Mouse (Mus musculus): ENCODE measurements around the gene Tbcc. TPM values are rescaled to one million over a fixed set of nuclear protein-coding genes. Genes with fewer than 3 reads are reported as not detected.

The Tbcc gene
- polyA plus RNA-seq, 1 experiment from 2014 or later = 20.9 TPM

DNA sequence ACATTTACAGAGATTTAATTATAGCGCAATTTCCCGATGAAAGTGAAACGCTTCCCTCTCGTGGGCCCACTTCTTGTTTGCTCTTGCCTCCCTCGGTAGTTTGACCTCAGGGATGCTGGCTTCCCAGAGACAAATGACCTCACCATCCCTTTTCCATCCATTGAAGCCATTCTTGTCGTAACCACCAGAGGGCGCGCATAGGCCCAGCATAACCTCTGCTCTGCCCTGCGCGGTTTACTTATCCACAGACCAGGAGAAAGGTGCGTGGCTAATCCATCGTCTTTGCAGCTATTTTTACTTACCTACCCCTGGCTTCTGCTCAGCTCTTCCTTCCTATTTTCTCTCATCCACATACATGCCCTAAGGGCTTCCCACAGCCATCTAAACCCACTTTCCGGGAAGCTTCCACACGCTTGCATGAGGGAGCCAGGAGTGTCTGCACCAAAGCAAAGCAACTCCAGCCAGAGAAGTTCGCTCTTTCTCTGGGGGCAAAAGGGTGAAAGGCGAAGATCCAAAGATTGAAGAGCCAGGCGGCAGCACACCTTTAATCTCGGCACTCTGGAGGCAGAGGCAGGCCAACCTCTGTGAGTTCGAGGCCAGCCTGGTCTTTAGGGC, 13.5 kb downstream of the Tbcc start:
- Histone ChIP-seq H3K9ac (no peak overlapping the region), H3K27me3 (no peaks in the 10 kb centered on the region), H3K9me3 (replicated peaks) (no peaks in the 10 kb centered on the region), H3K4me2 (no peak overlapping the region), H3K27ac (replicated peaks) (no peak overlapping the region), H3K4me1 (replicated peaks) (no peaks in the 10 kb centered on the region; the same call in 1 of the 2 replicates), H3K4me3 (replicated peaks) (no peak overlapping the region), H3K36me3 (replicated peaks) (no peaks in the 10 kb centered on the region)
- ATAC-seq (ENCODE audit: insufficient read depth) = 0 out of 2 replicates have a peak, but pooled peaks have one; percentile 18
- whole genome bisulfite sequencing (ENCODE audit: insufficient replicate concordance) = 19% methylated on average over 19 of the region's 19 CpGs

DNA sequence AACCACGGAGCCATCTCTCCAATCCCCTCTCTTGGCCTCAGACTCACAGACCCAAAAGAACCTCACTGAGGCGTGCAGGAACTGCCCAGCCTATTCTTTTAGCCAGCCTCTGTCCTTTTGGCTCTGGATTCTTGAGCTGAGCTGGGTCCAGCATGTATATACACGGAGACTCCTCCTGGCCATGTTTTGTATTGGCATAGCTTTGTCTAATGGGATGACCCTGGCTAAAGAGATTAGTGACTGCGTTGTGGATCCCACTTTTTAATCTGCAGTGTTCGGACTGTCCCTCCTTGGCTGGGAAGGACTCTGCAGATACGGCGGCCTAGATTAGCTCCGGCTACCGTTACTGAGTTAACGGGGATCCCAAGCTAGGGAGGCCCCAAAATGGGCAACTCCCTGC, 19.7 kb downstream of the Tbcc start, which contains the start of gene Prph2:
Gene Prph2, plus strand, starts transcription at position 274 of the 400 bp plus-strand sequence.
- WGBS (ENCODE audit: insufficient replicate concordance) = 70% methylated on average over 10 of the region's 10 CpGs
- no peaks in the 10 kb centered on the region for H3K27me3 ChIP-seq
- H3K27ac ChIP-seq (replicated peaks) = no peak within 1 kb of the TSS
- no peak within 1 kb of the TSS for H3K9ac ChIP-seq
- H3K36me3 ChIP-seq (replicated peaks) = no peaks in the 10 kb centered on the region
- H3K9me3 ChIP-seq (replicated peaks) = no peaks in the 10 kb centered on the region
- H3K4me3 ChIP-seq (replicated peaks) = no peak within 1 kb of the TSS
- H3K4me1 ChIP-seq (replicated peaks) = no peaks in the 10 kb centered on the region
- H3K4me2 ChIP-seq = no peak within 1 kb of the TSS
- no peak for ATAC-seq (ENCODE audit: insufficient read depth)

DNA sequence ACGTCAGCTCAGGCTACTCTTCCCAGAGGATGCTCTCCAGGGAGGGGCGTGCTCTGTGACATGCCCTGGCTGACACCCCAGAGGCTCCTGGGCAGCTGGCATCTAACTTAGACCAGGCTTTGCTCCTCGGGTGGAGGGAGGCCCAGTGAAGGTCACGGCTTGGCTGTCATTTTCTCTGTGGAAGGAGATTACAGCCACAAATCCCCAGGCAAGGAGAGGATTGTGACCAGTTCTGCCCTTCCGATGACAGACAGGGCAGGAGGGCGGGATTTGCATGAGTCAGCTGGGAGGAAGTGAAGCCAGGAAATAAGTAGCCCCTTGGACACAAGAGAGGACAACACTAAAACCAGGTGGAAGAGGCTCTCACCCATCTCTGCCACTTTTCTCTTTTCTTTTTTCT, 21.8 kb downstream of the Tbcc start:
- no peak overlapping the region for H3K27ac ChIP-seq (replicated peaks)
- H3K4me2 ChIP-seq = no peak overlapping the region
- no peak overlapping the region for H3K9ac ChIP-seq
- no peaks in the 10 kb centered on the region for H3K4me1 ChIP-seq (replicated peaks)
- ATAC-seq (ENCODE audit: insufficient read depth) = no peak
- H3K4me3 ChIP-seq (replicated peaks) = no peak overlapping the region
- no peaks in the 10 kb centered on the region for H3K36me3 ChIP-seq (replicated peaks)
- H3K9me3 ChIP-seq (replicated peaks) = no peaks in the 10 kb centered on the region
- H3K27me3 ChIP-seq = no peaks in the 10 kb centered on the region
- WGBS (ENCODE audit: insufficient replicate concordance) = 24% methylated on average over 6 of the region's 6 CpGs

DNA sequence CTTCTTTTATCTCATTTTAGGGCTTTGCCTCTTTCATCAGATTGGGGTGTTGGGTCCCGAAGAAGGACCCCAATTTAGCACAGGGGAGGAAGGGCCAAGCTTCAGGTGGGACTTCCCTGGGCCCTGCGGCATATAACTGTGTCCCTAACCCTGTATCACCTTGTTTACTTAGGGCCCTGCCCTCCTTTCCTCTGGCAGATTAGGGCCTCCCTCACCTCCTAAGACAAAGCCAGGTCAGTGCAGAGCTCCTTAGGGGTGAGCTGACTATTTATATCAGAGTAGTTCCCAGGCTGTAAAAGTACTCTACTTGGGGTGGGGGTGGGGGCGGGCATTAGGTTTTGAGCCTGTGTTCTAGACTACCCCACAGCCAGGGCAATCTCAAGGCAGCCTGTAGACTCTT, 24.6 kb downstream of the Tbcc start:
- no peaks in the 10 kb centered on the region for H3K36me3 ChIP-seq (replicated peaks)
- no peaks in the 10 kb centered on the region for H3K27me3 ChIP-seq
- 42% methylated on average over 3 of the region's 3 CpGs for WGBS (ENCODE audit: insufficient replicate concordance)
- H3K4me2 ChIP-seq = no peak overlapping the region
- no peak overlapping the region for H3K27ac ChIP-seq (replicated peaks)
- no peak overlapping the region for H3K4me3 ChIP-seq (replicated peaks)
- ATAC-seq (ENCODE audit: insufficient read depth) = no peak
- H3K4me1 ChIP-seq (replicated peaks) = no peaks in the 10 kb centered on the region
- no peaks in the 10 kb centered on the region for H3K9me3 ChIP-seq (replicated peaks)
- H3K9ac ChIP-seq = no peak overlapping the region

DNA sequence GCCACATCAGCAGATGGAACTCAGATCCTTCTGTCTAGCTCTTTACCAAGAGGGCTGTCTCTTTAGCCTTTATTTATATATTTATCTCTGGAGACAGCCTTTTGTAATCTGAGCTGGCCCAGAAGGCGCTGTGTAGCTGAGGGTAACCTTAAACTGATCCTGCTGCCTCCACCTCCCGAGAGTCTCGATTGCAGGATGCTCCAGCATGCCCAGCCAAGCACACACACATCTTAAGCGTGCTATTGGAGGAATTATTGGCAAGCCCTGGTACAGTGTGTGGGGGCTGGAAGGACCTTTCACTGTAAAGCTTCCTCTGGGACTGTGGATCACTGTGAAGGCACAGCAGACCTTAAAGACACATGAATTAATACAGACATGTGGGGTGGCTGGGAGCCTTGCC, 28.5 kb downstream of the Tbcc start:
- Histone ChIP-seq H3K4me3 (replicated peaks) (no peak overlapping the region), H3K36me3 (replicated peaks) (no peaks in the 10 kb centered on the region), H3K9me3 (replicated peaks) (no peaks in the 10 kb centered on the region), H3K9ac (no peak overlapping the region), H3K4me2 (no peak overlapping the region), H3K4me1 (replicated peaks) (no peaks in the 10 kb centered on the region), H3K27me3 (no peaks in the 10 kb centered on the region), H3K27ac (replicated peaks) (no peak overlapping the region)
- WGBS (ENCODE audit: insufficient replicate concordance) = 25% methylated on average over 4 of the region's 4 CpGs
- ATAC-seq (ENCODE audit: insufficient read depth) = no peak

DNA sequence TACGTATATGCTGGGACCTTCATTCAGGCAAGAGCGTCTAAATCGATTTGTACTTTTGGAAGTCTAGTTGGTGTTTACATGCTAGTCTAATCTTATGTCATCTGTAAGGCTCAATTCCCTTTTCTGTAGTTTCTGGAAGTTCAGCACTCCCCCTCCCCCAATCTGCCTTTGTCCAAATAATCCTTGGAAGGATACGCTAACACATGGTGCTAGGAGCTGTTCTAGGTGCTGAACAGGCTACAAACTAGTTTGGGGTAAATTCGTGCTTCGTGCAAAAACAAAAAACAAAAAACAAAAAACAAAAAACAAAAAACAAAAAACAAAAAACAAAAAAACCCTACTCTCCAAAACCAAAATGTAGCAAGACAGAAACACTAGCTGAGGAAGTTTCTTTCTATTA, 30.4 kb downstream of the Tbcc start:
- H3K4me1 ChIP-seq (replicated peaks) = no peaks in the 10 kb centered on the region
- no peak overlapping the region for H3K9ac ChIP-seq
- no peak overlapping the region for H3K4me2 ChIP-seq
- no peaks in the 10 kb centered on the region for H3K9me3 ChIP-seq (replicated peaks)
- WGBS (ENCODE audit: insufficient replicate concordance) = 57% methylated on average over 6 of the region's 6 CpGs
- H3K36me3 ChIP-seq (replicated peaks) = no peaks in the 10 kb centered on the region
- no peak overlapping the region for H3K27ac ChIP-seq (replicated peaks)
- no peak for ATAC-seq (ENCODE audit: insufficient read depth)
- no peaks in the 10 kb centered on the region for H3K27me3 ChIP-seq
- H3K4me3 ChIP-seq (replicated peaks) = no peak overlapping the region

DNA sequence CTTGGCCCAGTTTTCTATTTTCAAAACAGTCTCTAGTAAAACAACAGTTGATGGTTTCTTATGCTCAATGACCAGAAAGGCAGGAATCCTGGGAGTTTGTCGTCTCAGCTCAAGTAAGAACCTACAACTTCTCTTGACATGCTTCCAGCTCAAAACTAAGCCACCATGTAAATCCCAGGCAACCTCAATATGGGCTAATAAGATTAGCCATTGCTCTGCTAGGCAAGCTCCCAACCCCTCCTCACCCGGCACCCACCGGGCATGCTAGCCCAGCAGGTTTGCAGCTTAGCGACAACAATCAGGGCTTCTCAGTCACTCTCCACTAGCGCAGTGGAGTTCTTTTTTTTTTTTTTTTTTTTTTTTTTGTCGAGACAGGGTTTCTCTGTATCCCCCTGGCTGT, 35.7 kb downstream of the Tbcc start:
- Histone ChIP-seq H3K27ac (replicated peaks) (no peak overlapping the region), H3K4me1 (replicated peaks) (peaks cover 8% of the 10 kb centered on the region), H3K36me3 (replicated peaks) (peaks cover 27% of the 10 kb centered on the region), H3K4me3 (replicated peaks) (no peak overlapping the region), H3K27me3 (no peaks in the 10 kb centered on the region), H3K9ac (no peak overlapping the region), H3K9me3 (replicated peaks) (no peaks in the 10 kb centered on the region), H3K4me2 (no peak overlapping the region)
- no peak for ATAC-seq (ENCODE audit: insufficient read depth)
- 53% methylated on average over 6 of the region's 6 CpGs for WGBS (ENCODE audit: insufficient replicate concordance)

DNA sequence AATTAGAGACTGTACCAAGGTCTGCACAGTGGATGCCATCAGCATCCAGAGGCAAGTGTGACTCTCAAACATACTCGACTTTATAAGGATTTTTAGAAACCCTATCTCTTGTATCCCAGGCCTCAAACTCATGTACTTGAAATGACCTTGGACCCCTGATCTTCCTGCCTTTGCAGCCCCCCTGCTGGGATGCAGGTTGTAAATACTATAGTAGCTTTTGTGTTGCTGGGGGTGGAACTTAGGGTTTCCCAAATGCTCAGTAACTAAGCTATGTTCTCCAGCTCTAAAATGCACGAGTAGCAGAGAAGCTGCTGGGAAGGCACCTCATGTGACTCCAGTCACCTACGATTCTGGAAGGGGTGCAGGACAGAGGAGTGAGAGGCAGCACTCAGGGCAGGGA, 36.5 kb downstream of the Tbcc start:
- ATAC-seq (ENCODE audit: insufficient read depth) = no peak
- WGBS (ENCODE audit: insufficient replicate concordance) = 59% methylated on average over 3 of the region's 3 CpGs
- H3K36me3 ChIP-seq (replicated peaks) = peaks cover 34% of the 10 kb centered on the region

DNA sequence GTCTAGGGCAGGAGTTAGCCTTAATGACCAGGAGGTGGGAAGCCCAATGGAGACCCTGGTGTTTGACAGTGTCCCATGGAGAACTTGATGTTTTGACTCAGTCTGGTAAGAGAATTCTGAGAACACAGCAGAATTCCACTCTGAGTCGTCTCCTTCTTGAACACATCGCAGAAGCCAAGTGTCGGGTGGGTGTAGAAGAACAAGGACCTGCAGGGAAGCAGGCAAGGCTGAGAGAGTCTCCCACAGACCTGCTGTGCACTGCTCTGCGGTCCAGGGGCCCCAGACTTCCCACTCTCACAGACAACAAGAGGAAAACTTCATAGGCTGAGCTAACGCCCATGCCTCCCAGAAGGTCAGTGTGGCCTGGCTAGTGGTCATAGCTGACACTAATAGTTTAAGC, 37.3 kb downstream of the Tbcc start:
- 87% methylated on average over 5 of the region's 5 CpGs for WGBS (ENCODE audit: insufficient replicate concordance)
- peaks cover 8% of the 10 kb centered on the region for H3K4me1 ChIP-seq (replicated peaks)
- no peak for ATAC-seq (ENCODE audit: insufficient read depth)
- no peak overlapping the region for H3K4me3 ChIP-seq (replicated peaks)
- no peaks in the 10 kb centered on the region for H3K27me3 ChIP-seq
- H3K36me3 ChIP-seq (replicated peaks) = peaks cover 43% of the 10 kb centered on the region
- H3K9me3 ChIP-seq (replicated peaks) = no peaks in the 10 kb centered on the region
- H3K9ac ChIP-seq = no peak overlapping the region
- H3K27ac ChIP-seq (replicated peaks) = no peak overlapping the region
- H3K4me2 ChIP-seq = no peak overlapping the region

More for the DNA sequence above, 36.5 kb downstream of the Tbcc start:
- no peak overlapping the region for H3K27ac ChIP-seq (replicated peaks)
- no peaks in the 10 kb centered on the region for H3K27me3 ChIP-seq
- peaks cover 8% of the 10 kb centered on the region for H3K4me1 ChIP-seq (replicated peaks)
- no peaks in the 10 kb centered on the region for H3K9me3 ChIP-seq (replicated peaks)
- no peak overlapping the region for H3K9ac ChIP-seq
- H3K4me2 ChIP-seq = no peak overlapping the region
- H3K4me3 ChIP-seq (replicated peaks) = no peak overlapping the region

DNA sequence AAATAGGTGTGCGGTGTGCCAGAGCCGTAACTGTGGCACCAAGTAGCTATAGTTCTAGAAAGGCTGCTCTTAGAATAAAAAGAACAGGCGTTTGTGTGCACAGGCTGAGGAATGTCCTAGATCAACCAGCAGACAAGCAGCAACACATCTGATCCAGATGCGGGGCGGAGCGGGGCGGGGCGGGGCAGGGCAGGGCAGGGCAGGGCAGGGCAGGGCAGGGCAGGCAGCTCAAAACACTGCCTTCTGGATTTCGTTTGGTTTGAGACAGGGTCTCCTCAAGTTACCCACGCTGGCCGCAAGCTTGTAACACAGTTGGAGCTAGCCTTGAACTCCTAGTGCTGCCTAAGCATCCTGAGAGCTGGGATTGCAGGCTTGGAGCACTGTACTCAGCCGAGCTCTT, 38.8 kb downstream of the Tbcc start:
- no peak overlapping the region for H3K4me2 ChIP-seq
- no peak overlapping the region for H3K9ac ChIP-seq
- H3K4me1 ChIP-seq (replicated peaks) = peaks cover 8% of the 10 kb centered on the region
- H3K36me3 ChIP-seq (replicated peaks) = peaks cover 58% of the 10 kb centered on the region
- no peak overlapping the region for H3K27ac ChIP-seq (replicated peaks)
- no peaks in the 10 kb centered on the region for H3K27me3 ChIP-seq
- 68% methylated on average over 12 of the region's 12 CpGs for WGBS (ENCODE audit: insufficient replicate concordance)
- no peak for ATAC-seq (ENCODE audit: insufficient read depth)
- H3K9me3 ChIP-seq (replicated peaks) = no peaks in the 10 kb centered on the region
- no peak overlapping the region for H3K4me3 ChIP-seq (replicated peaks)

DNA sequence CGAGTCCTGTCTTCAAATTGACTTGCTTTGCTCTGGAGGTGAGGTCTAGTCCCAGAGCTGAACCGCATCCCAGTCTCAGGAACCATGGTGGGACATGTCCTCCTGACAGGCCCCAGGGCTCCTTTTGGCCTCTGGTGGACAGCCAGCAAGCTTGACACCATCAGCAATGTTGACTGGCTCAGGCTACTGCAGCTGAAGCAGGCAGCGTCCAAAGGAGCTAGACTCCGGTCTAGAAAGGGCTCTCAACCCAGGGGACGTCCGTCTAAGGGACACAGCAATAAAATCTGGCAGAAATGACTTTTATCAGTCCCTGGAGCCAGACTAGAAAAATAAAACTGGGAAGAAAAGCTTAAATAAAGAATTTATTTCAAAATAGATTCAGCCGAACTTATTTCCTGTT, 39.4 kb downstream of the Tbcc start:
- Histone ChIP-seq H3K4me2 (no peak overlapping the region), H3K27me3 (no peaks in the 10 kb centered on the region), H3K9ac (no peak overlapping the region), H3K27ac (replicated peaks) (no peak overlapping the region), H3K4me3 (replicated peaks) (no peak overlapping the region), H3K4me1 (replicated peaks) (peaks cover 8% of the 10 kb centered on the region), H3K36me3 (replicated peaks) (peaks cover 64% of the 10 kb centered on the region), H3K9me3 (replicated peaks) (no peaks in the 10 kb centered on the region)
- ATAC-seq (ENCODE audit: insufficient read depth) = no peak
- WGBS (ENCODE audit: insufficient replicate concordance) = 86% methylated on average over 7 of the region's 7 CpGs

DNA sequence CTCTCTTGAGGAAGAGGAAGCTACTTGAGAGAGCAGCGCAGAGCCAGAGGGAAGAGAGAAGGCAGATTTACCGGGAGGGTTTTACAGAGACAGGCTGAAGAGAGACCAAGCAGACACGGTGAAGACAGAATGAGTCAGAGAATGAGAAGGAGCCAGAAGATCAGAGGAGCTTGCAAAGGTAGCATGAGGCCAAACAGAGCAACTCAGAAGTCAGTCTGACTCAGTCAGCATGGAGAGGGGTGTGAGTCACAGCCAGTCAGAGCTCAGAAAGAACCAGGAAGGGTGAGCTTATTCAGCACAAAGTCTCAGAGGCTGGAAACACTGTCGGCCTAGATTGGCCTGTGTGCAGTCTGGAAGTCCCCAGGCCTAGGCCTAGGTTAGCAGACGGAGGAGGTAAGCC, 42.5 kb downstream of the Tbcc start:
- H3K4me1 ChIP-seq (replicated peaks) = peaks cover 8% of the 10 kb centered on the region
- H3K27ac ChIP-seq (replicated peaks) = no peak overlapping the region
- WGBS (ENCODE audit: insufficient replicate concordance) = 89% methylated on average over 5 of the region's 5 CpGs
- no peak overlapping the region for H3K4me3 ChIP-seq (replicated peaks)
- H3K9me3 ChIP-seq (replicated peaks) = no peaks in the 10 kb centered on the region
- ATAC-seq (ENCODE audit: insufficient read depth) = no peak
- H3K4me2 ChIP-seq = no peak overlapping the region
- H3K9ac ChIP-seq = no peak overlapping the region
- H3K36me3 ChIP-seq (replicated peaks) = peaks cover 94% of the 10 kb centered on the region
- H3K27me3 ChIP-seq = no peaks in the 10 kb centered on the region
